Mouse (Mus musculus): ENCODE measurements around the gene Lin7a.

- TF ChIP-seq CTCF (IDR thresholded peaks at IDR 0.05; ENCODE audit: extremely low read depth, insufficient read depth, insufficient read length, insufficient replicate concordance) (no peak), POLR2A (IDR thresholded peaks at IDR 0.05; ENCODE audit: low read depth, low read length) (no peak)
Measured at GRCm38 (mm10) chr10:107225871-107226270, 45.6 kb upstream of the Lin7a start.

Measured in spleen, adult 2 months (tissue).